Mouse (Mus musculus) midbrain, embryonic 12.5 days (tissue): ENCODE results near the gene Eomes. TPM values are rescaled to one million over a fixed set of nuclear protein-coding genes. Genes with fewer than 3 reads are reported as not detected.

Experiments
- ATAC-seq: fragments of 200-750 bp; cut with Nextera tagmentation; 2 replicates; pipeline ENCODE4 v1.8.0; 2017; ENCODE audit warnings: low read depth, moderate TSS enrichment, moderate library complexity; ENCODE audit not compliant: low FRiP score
- H3K27ac ChIP-seq: fragments of 300-500 bp; sonication (generic); replicated peaks from 2 replicates; pipeline ENCODE4 v1.5.1; 2016; ENCODE audit warnings: mild to moderate bottlenecking
- H3K27me3 ChIP-seq: fragments of 300-500 bp; sonication (generic); 2 replicates; pipeline ENCODE4 v1.6.1; 2016; ENCODE audit warnings: mild to moderate bottlenecking
- H3K36me3 ChIP-seq: fragments of 300-500 bp; sonication (generic); 2 replicates; pipeline ENCODE4 v1.6.1; 2016
- H3K4me1 ChIP-seq: fragments of 300-500 bp; sonication (generic); 2 replicates; pipeline ENCODE4 v1.6.1; 2016
- H3K4me2 ChIP-seq: fragments of 300-500 bp; sonication (generic); replicated peaks from 2 replicates; pipeline ENCODE4 v1.6.1; 2016; ENCODE audit warnings: mild to moderate bottlenecking, moderate library complexity
- H3K4me3 ChIP-seq: fragments of 300-500 bp; sonication (generic); 2 replicates; pipeline ENCODE4 v1.5.1; 2016; ENCODE audit warnings: mild to moderate bottlenecking
- H3K9ac ChIP-seq: fragments of 300-500 bp; sonication (generic); replicated peaks from 2 replicates; pipeline ENCODE4 v1.6.1; 2016; ENCODE audit warnings: mild to moderate bottlenecking, moderate library complexity
- H3K9me3 ChIP-seq: fragments of 300-500 bp; sonication (generic); 2 replicates; pipeline ENCODE4 v1.6.1; 2016; ENCODE audit warnings: mild to moderate bottlenecking
- WGBS: fragments of 180-500 bp; shearing (Covaris S2); methylation state at CpG from one replicate; pipeline ENCODE4 v1.1.7; 2016; 5-methylcytosine and 5-hydroxymethylcytosine counted together
- polyA plus RNA-seq: library from polyadenylated mRNA; unstranded; fragments of >200 nt; fragmentation: Nextera tagmentation; extraction: Ambion mirVana; gene quantifications from 2 replicates; pipeline ENCODE4 v1.2.1, GENCODE M21; 2016

Eomes gene
- polyA plus RNA-seq, 1 experiment from 2014 or later: 0.85 TPM

- H3K4me1 ChIP-seq: peaks cover 29% of the 10 kb centered on the region
- peak overlapping the region; percentile 28 for H3K4me3 ChIP-seq
- H3K27ac ChIP-seq: no peak overlapping the region
- H3K36me3 ChIP-seq: no peaks in the 10 kb centered on the region
- under 1% methylated on average over 20 of the region's 20 CpGs for WGBS
- peak overlapping the region; percentile 51 for H3K4me2 ChIP-seq
- H3K9me3 ChIP-seq: no peaks in the 10 kb centered on the region
- H3K27me3 ChIP-seq: peaks cover 75% of the 10 kb centered on the region
- ATAC-seq: peak; percentile 34
- H3K9ac ChIP-seq: 0 out of 2 replicates have a peak overlapping the region, but pooled peaks have one; percentile 24
Measured at GRCm38 (mm10) chr9:118488896-118489578, 11.0 kb downstream of the Eomes start.

- WGBS: under 1% methylated on average over 16 of the region's 16 CpGs
Measured at GRCm38 (mm10) chr9:118489579-118490019, 11.6 kb downstream of the Eomes start.

DNA sequence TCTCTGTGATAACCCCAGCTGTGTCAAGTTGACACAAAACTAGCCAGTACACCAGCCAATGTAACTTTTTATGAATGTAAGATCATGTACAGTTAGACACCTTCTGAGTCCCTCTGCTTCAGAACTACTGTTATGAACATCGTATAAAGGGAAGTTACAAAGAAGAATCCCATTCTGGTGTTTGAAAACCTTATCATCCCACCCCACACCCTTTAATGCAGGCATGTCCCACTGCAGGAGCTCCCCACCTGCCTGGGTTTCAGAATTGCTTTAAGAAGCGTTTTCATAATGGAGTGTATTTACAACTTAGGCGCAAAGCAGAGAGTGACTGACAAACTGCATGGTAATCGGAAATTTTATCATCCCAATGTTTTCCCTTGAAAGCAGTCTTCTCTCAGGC, 13.2 kb downstream of the Eomes start:
- H3K27me3 ChIP-seq: peaks cover 55% of the 10 kb centered on the region
- H3K36me3 ChIP-seq: no peaks in the 10 kb centered on the region
- H3K9ac ChIP-seq: no peak overlapping the region
- H3K4me1 ChIP-seq: peaks cover 29% of the 10 kb centered on the region
- no peaks in the 10 kb centered on the region for H3K9me3 ChIP-seq
- no peak overlapping the region for H3K27ac ChIP-seq
- no peak overlapping the region for H3K4me3 ChIP-seq
- ATAC-seq: no peak
- H3K4me2 ChIP-seq: no peak overlapping the region
- 84% methylated on average over 4 of the region's 4 CpGs for WGBS

More at GRCm38 (mm10) chr9:118489579-118490019, 11.6 kb downstream of the Eomes start:
- peaks cover 70% of the 10 kb centered on the region for H3K27me3 ChIP-seq
- H3K4me1 ChIP-seq: peaks cover 29% of the 10 kb centered on the region
- H3K27ac ChIP-seq: no peak overlapping the region
- no peaks in the 10 kb centered on the region for H3K9me3 ChIP-seq
- H3K4me3 ChIP-seq: peak overlapping the region; percentile 28
- ATAC-seq: peak; percentile 77
- no peaks in the 10 kb centered on the region for H3K36me3 ChIP-seq
- 0 out of 2 replicates have a peak overlapping the region, but pooled peaks have one; percentile 24 for H3K9ac ChIP-seq
- peak overlapping the region; percentile 51 for H3K4me2 ChIP-seq

DNA sequence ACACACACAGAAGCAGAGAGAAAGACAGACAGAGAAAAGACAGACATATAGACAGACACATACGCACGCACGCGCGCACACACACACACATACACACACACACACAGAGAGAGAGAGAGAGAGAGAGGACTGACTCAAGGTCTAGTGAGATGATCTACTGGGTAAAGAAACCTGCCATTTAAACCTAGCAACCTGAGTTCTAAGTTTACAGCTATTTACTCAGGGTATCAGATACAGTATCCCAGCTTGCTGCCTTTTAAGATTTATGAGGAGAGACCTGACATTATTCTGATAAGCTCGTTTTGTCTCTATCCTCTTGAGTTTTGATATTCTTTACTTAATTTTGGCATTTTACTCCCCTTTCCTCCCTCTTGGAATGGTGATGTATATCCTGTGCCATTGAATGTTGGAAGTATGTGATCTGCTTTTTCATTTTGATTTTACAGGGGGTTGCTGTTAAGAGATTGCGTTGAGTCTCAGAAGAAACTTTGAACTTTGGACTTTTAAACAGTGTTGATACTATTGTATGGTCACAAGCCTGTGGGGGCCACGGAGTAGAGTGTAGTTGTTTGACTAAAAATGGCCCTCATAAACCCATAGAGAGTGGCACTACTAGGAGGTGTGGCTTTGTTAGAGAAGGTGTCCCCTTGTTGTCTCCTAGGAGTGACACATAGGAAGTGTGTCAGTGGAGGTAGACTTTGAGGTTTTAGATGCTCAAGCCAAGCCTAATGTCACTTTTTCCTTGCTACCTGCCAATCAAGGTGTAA, 15.1 kb downstream of the Eomes start:
- Histone ChIP-seq H3K4me3 (no peak overlapping the region), H3K36me3 (no peaks in the 10 kb centered on the region), H3K4me2 (no peak overlapping the region), H3K27ac (no peak overlapping the region), H3K27me3 (peaks cover 40% of the 10 kb centered on the region), H3K9ac (no peak overlapping the region), H3K9me3 (no peaks in the 10 kb centered on the region), H3K4me1 (peaks cover 13% of the 10 kb centered on the region)
- 90% methylated on average over 8 of the region's 8 CpGs for WGBS
- ATAC-seq: no peak

DNA sequence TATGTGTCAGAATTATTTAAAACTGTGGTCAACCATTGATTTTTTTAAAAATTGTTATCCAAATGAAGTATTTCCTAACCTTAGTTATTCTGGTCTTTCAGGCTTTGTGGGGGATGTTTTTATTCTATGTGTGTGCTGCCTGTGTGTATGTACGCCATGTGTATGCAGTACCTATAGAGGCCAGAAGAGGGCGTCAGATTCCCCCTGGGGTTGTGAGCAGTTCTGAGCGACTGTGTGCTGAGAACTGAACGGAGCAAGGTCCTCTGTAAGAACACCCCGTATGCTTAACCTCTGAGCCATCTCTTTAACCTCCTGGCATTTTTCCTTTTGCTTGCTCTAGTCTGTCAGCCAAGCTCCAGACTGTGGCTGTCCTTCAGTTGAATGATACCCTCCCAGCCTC, 16.1 kb downstream of the Eomes start:
- WGBS: 91% methylated on average over 5 of the region's 5 CpGs
- no peak overlapping the region for H3K9ac ChIP-seq
- no peak overlapping the region for H3K27ac ChIP-seq
- H3K36me3 ChIP-seq: no peaks in the 10 kb centered on the region
- H3K4me2 ChIP-seq: no peak overlapping the region
- H3K4me1 ChIP-seq: 0 out of 2 replicates have a peak, but pooled peaks cover 3% of the 10 kb centered on the region
- ATAC-seq: no peak
- H3K4me3 ChIP-seq: no peak overlapping the region
- peaks cover 30% of the 10 kb centered on the region for H3K27me3 ChIP-seq
- no peaks in the 10 kb centered on the region for H3K9me3 ChIP-seq

DNA sequence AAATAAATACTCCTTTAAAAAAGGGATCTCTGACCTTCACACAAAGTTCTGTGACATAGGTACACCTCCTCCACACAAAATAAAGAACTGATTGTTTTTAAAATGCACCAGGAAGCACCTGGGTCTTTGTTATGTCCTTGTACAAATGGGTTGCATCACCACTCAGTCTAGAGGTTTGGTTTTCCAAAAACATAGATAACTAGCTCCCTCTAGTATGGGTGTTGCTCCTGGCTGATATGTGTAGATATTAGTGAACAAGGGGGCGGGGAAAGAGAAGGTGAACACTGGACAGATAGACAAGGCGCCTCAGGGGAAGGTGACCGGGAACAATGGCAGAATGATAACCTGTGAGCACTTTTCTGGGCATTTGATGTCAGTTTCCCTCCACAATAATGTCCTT, 17.9 kb downstream of the Eomes start:
- Histone ChIP-seq H3K9me3 (no peaks in the 10 kb centered on the region), H3K4me2 (no peak overlapping the region), H3K4me3 (no peak overlapping the region), H3K4me1 (no peaks in the 10 kb centered on the region), H3K9ac (no peak overlapping the region), H3K36me3 (no peaks in the 10 kb centered on the region), H3K27ac (no peak overlapping the region), H3K27me3 (peaks cover 16% of the 10 kb centered on the region)
- 87% methylated on average over 3 of the region's 3 CpGs for WGBS
- ATAC-seq: no peak

GRCm38 (mm10) chr9:118496952-118497351, 18.9 kb downstream of the Eomes start:
- Histone ChIP-seq H3K9me3 (no peaks in the 10 kb centered on the region), H3K27ac (no peak overlapping the region), H3K4me3 (no peak overlapping the region), H3K4me1 (no peaks in the 10 kb centered on the region), H3K4me2 (no peak overlapping the region), H3K36me3 (no peaks in the 10 kb centered on the region), H3K27me3 (peaks cover 7% of the 10 kb centered on the region; the same call in 1 of the 2 replicates), H3K9ac (no peak overlapping the region)
- ATAC-seq: no peak
- WGBS: 90% methylated on average over 3 of the region's 3 CpGs

- no peak overlapping the region for H3K4me2 ChIP-seq
- H3K9me3 ChIP-seq: no peaks in the 10 kb centered on the region
- no peak for ATAC-seq
- H3K27me3 ChIP-seq: 0 out of 2 replicates have a peak, but pooled peaks cover 5% of the 10 kb centered on the region
- WGBS: 70% methylated on average over 7 of the region's 7 CpGs
- H3K9ac ChIP-seq: no peak overlapping the region
- no peak overlapping the region for H3K4me3 ChIP-seq
- no peaks in the 10 kb centered on the region for H3K4me1 ChIP-seq
- H3K27ac ChIP-seq: no peak overlapping the region
- no peaks in the 10 kb centered on the region for H3K36me3 ChIP-seq
Measured at GRCm38 (mm10) chr9:118498061-118498460, 20.0 kb downstream of the Eomes start.

DNA sequence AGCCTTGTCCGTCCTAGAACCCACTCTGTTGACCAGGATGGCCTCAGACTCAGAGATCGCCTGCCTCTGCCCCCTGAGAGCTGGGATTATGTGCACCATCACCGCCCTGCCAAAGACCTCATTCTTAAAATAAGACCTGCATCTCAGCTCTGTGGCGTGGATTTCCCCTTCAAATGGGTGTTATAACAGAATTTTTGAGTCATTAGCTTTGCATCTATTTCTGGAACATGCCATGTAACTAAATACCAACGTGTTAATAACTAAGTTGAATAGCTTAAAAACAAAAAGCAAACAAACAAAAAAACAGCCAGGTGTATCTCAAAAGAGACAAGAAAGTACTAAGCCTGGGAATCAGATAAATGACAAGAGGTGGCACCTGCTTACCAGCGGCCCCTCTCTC, 23.0 kb downstream of the Eomes start:
- H3K36me3 ChIP-seq: no peaks in the 10 kb centered on the region
- no peak for ATAC-seq
- peaks cover 5% of the 10 kb centered on the region; the same call in 1 of the 2 replicates for H3K4me1 ChIP-seq
- H3K4me2 ChIP-seq: no peak overlapping the region
- no peaks in the 10 kb centered on the region for H3K9me3 ChIP-seq
- WGBS: 82% methylated on average over 6 of the region's 6 CpGs
- no peak overlapping the region for H3K4me3 ChIP-seq
- no peak overlapping the region for H3K27ac ChIP-seq
- 0 out of 2 replicates have a peak, but pooled peaks cover 5% of the 10 kb centered on the region for H3K27me3 ChIP-seq
- no peak overlapping the region for H3K9ac ChIP-seq

- Histone ChIP-seq H3K9me3 (no peaks in the 10 kb centered on the region), H3K9ac (no peak overlapping the region), H3K4me1 (peaks cover 23% of the 10 kb centered on the region), H3K27me3 (no peaks in the 10 kb centered on the region), H3K4me3 (no peak overlapping the region), H3K27ac (no peak overlapping the region), H3K4me2 (no peak overlapping the region), H3K36me3 (no peaks in the 10 kb centered on the region)
- ATAC-seq: no peak
- WGBS: 95% methylated on average over 3 of the region's 3 CpGs
Measured at GRCm38 (mm10) chr9:118504656-118505055, 26.6 kb downstream of the Eomes start.

DNA sequence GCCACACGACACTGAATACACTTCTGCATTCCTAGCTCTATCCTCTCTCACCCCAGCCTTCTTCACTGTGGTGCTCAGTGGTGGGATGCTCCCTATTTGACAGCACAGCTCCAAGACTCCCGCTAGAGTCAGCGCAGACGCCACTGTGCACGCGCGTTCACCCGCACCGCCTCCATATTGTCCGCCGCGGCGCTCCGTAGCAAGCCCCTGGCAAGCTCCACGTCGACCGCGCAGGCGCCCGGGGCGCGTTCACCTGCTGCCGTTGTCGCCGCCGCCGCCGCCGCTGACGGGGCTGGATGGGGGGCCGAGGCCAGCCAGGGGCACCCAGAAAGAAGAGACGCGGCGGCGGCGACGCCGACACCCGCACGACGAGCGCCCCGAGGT, 28.0 kb downstream of the Eomes start, which contains the start of gene Golga4:
Gene Golga4, plus strand, starts transcription at position 248 of the 384 bp plus-strand sequence.
- ATAC-seq: peak; percentile 94
- Histone ChIP-seq H3K4me1 (peaks cover 23% of the 10 kb centered on the region), H3K9me3 (no peaks in the 10 kb centered on the region), H3K27ac (peak within 1 kb of the TSS; percentile 73), H3K36me3 (no peaks in the 10 kb centered on the region), H3K9ac (peak within 1 kb of the TSS; percentile 94), H3K27me3 (no peaks in the 10 kb centered on the region), H3K4me2 (peak within 1 kb of the TSS; percentile 84), H3K4me3 (peak within 1 kb of the TSS; percentile 96)
- under 1% methylated on average over 39 of the region's 43 CpGs for WGBS
